Mouse (Mus musculus) testis, adult 2 months (tissue): Measurements from ENCODE around the gene Xrcc6. TPM values are rescaled to one million over a fixed set of nuclear protein-coding genes. Genes with fewer than 3 reads are reported as not detected.
"Not testable (repeated sequence)": the region's sequence is repeated elsewhere in the genome, so short reads cannot be mapped to it uniquely, and the experiment has no call there.

Source experiments
- H3K27ac ChIP-seq: fragments of 200-500 bp; 2 replicates; pipeline ENCODE4 v1.5.1; 2012; ENCODE audit warnings: low read depth, low read length; ENCODE audit not compliant: control insufficient read depth, insufficient read depth
- H3K27me3 ChIP-seq: fragments of 200-500 bp; 2 replicates; pipeline ENCODE4 v1.6.1; 2012; ENCODE audit warnings: mild to moderate bottlenecking, low read length, moderate library complexity; ENCODE audit not compliant: control insufficient read depth, insufficient read depth
- H3K36me3 ChIP-seq: fragments of 200-500 bp; 2 replicates; pipeline ENCODE4 v1.6.1; 2012; ENCODE audit warnings: mild to moderate bottlenecking, low read length; ENCODE audit not compliant: control insufficient read depth, insufficient read depth
- H3K4me1 ChIP-seq: fragments of 200-500 bp; 2 replicates; pipeline ENCODE4 v1.6.1; 2012; ENCODE audit warnings: low read length; ENCODE audit not compliant: control insufficient read depth, insufficient read depth
- H3K4me3 ChIP-seq: fragments of 200-500 bp; 2 replicates; pipeline ENCODE4 v1.5.1; 2012; ENCODE audit warnings: low read depth, mild to moderate bottlenecking, low read length, moderate library complexity, mixed read lengths; ENCODE audit not compliant: control insufficient read depth
- CTCF ChIP-seq: fragments of 200-500 bp; IDR thresholded peaks from 2 replicates; pipeline ENCODE4 v1.5.1; 2012; ENCODE audit warnings: low read depth, mild to moderate bottlenecking, inconsistent platforms, low read length, moderate library complexity; ENCODE audit not compliant: control insufficient read depth, insufficient read depth, insufficient replicate concordance
- POLR2A ChIP-seq: fragments of 200-500 bp; IDR thresholded peaks from 2 replicates; pipeline ENCODE4 v1.6.1; 2012; ENCODE audit warnings: low read depth, mild to moderate bottlenecking, inconsistent platforms, low read length, moderate library complexity; ENCODE audit not compliant: control insufficient read depth
- polyA plus RNA-seq: library from polyadenylated mRNA; depleted of rRNA; stranded (reverse); fragments of >200 nt; gene quantifications from 2 replicates; pipeline ENCODE4 v1.2.3, GENCODE M21; 2012

The Xrcc6 gene
- polyA plus RNA-seq, 1 experiment = 16.7 TPM

GRCm38 (mm10) chr15:81966062-81966829, 21.4 kb upstream of the Xrcc6 start:
- H3K36me3 ChIP-seq = no peaks in the 10 kb centered on the region
- H3K4me1 ChIP-seq = peaks cover 4% of the 10 kb centered on the region; the same call in 1 of the 2 replicates
- no peak overlapping the region for H3K27ac ChIP-seq
- H3K4me3 ChIP-seq = no peak overlapping the region
- H3K27me3 ChIP-seq = no peaks in the 10 kb centered on the region
- TF ChIP-seq POLR2A (no peak), CTCF (no peak)

DNA sequence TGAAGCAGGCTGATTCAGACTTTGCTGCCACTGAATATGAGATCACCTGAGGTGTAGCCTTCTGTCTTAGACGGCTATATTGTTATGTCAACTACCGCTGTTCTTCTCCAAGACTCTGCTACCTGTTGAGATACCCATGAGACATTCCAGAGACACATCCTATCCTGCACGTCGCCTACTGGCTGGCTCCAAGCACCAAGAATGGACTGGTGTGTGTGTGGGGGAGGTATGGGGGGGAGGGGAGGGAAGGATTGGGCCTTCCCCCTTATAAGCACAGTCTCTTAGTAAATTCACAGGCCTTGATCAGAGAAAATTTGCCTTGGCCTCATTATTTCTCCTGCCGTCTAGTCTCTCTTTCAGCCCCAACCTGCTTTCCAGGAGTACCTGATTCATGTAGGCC, 19.8 kb upstream of the Xrcc6 start:
- no peaks in the 10 kb centered on the region for H3K27me3 ChIP-seq
- no peaks in the 10 kb centered on the region for H3K36me3 ChIP-seq
- no peak overlapping the region for H3K27ac ChIP-seq
- no peaks in the 10 kb centered on the region; the same call in 1 of the 2 replicates for H3K4me1 ChIP-seq
- TF ChIP-seq POLR2A (no peak), CTCF (no peak)
- no peak overlapping the region for H3K4me3 ChIP-seq

- Histone ChIP-seq H3K27me3 (no peaks in the 10 kb centered on the region), H3K4me3 (no peak overlapping the region), H3K4me1 (no peaks in the 10 kb centered on the region; the same call in 1 of the 2 replicates), H3K27ac (no peak overlapping the region), H3K36me3 (no peaks in the 10 kb centered on the region)
- TF ChIP-seq CTCF (no peak), POLR2A (no peak)
Observed at GRCm38 (mm10) chr15:81968447-81968846, 19.2 kb upstream of the Xrcc6 start.

GRCm38 (mm10) chr15:81969173-81969572, 18.5 kb upstream of the Xrcc6 start:
- TF ChIP-seq POLR2A (no peak), CTCF (no peak)
- Histone ChIP-seq H3K36me3 (no peaks in the 10 kb centered on the region), H3K27me3 (no peaks in the 10 kb centered on the region), H3K27ac (no peak overlapping the region), H3K4me3 (no peak overlapping the region), H3K4me1 (no peaks in the 10 kb centered on the region; the same call in 1 of the 2 replicates)

DNA sequence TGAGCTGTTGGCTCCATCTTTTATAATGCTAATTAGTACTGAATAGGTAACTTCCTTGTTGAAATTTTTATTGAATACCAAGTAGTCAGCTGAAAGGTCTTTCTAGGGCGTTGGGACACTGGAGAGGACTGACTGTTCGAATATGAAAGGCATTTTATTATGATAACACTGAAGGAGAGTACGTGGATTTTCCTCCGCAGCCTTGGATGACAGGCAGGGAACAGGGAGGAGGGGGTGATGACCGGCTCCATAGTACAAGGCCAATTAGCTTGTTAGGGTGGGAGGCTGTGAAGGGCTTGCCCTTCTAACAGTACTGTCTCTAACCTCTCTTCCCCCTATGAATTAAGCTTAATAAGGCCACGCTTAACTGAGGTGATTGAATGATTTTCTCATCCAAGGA, 18.0 kb upstream of the Xrcc6 start:
- H3K27ac ChIP-seq, H3K27me3 ChIP-seq, H3K36me3 ChIP-seq, H3K4me3 ChIP-seq, H3K4me1 ChIP-seq: not testable (repeated sequence)

GRCm38 (mm10) chr15:81970498-81970897, 17.1 kb upstream of the Xrcc6 start:
- not testable (repeated sequence) for H3K4me3 ChIP-seq, H3K27me3 ChIP-seq, H3K36me3 ChIP-seq, H3K27ac ChIP-seq, H3K4me1 ChIP-seq

DNA sequence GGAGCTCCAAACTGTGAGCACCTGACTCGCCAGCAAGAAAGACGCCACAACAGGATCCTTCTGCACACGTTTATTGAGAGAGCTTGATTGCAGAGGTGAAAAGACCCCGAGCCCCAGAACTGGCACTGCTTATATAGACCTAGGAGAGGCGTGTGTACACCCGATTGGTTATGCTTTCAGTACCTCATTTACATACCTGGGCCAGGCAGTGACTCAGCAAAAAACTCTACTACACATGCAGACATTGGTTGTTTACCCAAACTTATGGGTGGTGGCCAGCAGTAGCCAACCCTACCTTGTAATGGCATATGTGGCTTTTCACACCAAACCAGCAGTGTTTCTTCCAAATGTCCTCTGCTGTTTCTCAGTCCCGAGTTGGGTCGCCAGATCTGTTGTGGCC, 12.5 kb upstream of the Xrcc6 start:
- H3K36me3 ChIP-seq, H3K4me1 ChIP-seq, H3K27ac ChIP-seq, H3K4me3 ChIP-seq, H3K27me3 ChIP-seq: not testable (repeated sequence)

GRCm38 (mm10) chr15:81980321-81980720, 7.3 kb upstream of the Xrcc6 start, which contains the start of gene 1700029P11Rik:
1700029P11Rik (plus strand) TSS chr15:81980540.
- no peaks in the 10 kb centered on the region for H3K27me3 ChIP-seq
- H3K4me1 ChIP-seq = no peaks in the 10 kb centered on the region
- peak within 1 kb of the TSS; percentile 99 for H3K27ac ChIP-seq
- no peaks in the 10 kb centered on the region for H3K36me3 ChIP-seq
- H3K4me3 ChIP-seq = peak within 1 kb of the TSS; percentile 95
- TF ChIP-seq CTCF (no peak), POLR2A (peak; percentile 72)
